Mouse (Mus musculus): ENCODE data around the gene March6. TPM values are rescaled to one million over a fixed set of nuclear protein-coding genes. Genes with fewer than 3 reads are reported as not detected.

The March6 gene
- polyA plus RNA-seq, 1 experiment = 109 TPM

GRCm38 (mm10) chr15:31503447-31503846 is 27.4 kb downstream of the March6 start:
- no peak for DNase-seq (ENCODE audit: low read depth)
- TF ChIP-seq CTCF (IDR thresholded peaks at IDR 0.05; ENCODE audit: borderline replicate concordance, extremely low read depth, insufficient read depth, insufficient read length) (no peak), POLR2A (IDR thresholded peaks at IDR 0.05; ENCODE audit: borderline replicate concordance, extremely low read depth, insufficient read depth, insufficient read length, poor library complexity, severe bottlenecking) (no peak)

- TF ChIP-seq POLR2A (IDR thresholded peaks at IDR 0.05; ENCODE audit: borderline replicate concordance, extremely low read depth, insufficient read depth, insufficient read length, poor library complexity, severe bottlenecking) (no peak), CTCF (IDR thresholded peaks at IDR 0.05; ENCODE audit: borderline replicate concordance, extremely low read depth, insufficient read depth, insufficient read length) (no peak)
- no peak for DNase-seq (ENCODE audit: low read depth)
Measured at GRCm38 (mm10) chr15:31502996-31503395, 27.9 kb downstream of the March6 start.

GRCm38 (mm10) chr15:31502313-31502712 is 28.5 kb downstream of the March6 start:
- TF ChIP-seq CTCF (IDR thresholded peaks at IDR 0.05; ENCODE audit: borderline replicate concordance, extremely low read depth, insufficient read depth, insufficient read length) (no peak), POLR2A (IDR thresholded peaks at IDR 0.05; ENCODE audit: borderline replicate concordance, extremely low read depth, insufficient read depth, insufficient read length, poor library complexity, severe bottlenecking) (no peak)
- no peak for DNase-seq (ENCODE audit: low read depth)

- DNase-seq (ENCODE audit: low read depth) = no peak
- TF ChIP-seq CTCF (IDR thresholded peaks at IDR 0.05; ENCODE audit: borderline replicate concordance, extremely low read depth, insufficient read depth, insufficient read length) = no peak
- no peak for TF ChIP-seq POLR2A (IDR thresholded peaks at IDR 0.05; ENCODE audit: borderline replicate concordance, extremely low read depth, insufficient read depth, insufficient read length, poor library complexity, severe bottlenecking)
Measured at GRCm38 (mm10) chr15:31494803-31495202, 36.0 kb downstream of the March6 start.

- DNase-seq (ENCODE audit: low read depth) = no peak
- TF ChIP-seq CTCF (IDR thresholded peaks at IDR 0.05; ENCODE audit: borderline replicate concordance, extremely low read depth, insufficient read depth, insufficient read length) (no peak), POLR2A (IDR thresholded peaks at IDR 0.05; ENCODE audit: borderline replicate concordance, extremely low read depth, insufficient read depth, insufficient read length, poor library complexity, severe bottlenecking) (no peak)
Measured at GRCm38 (mm10) chr15:31494310-31494709, 36.5 kb downstream of the March6 start.

GRCm38 (mm10) chr15:31487407-31487806 is 43.4 kb downstream of the March6 start:
- peak; percentile 64 for DNase-seq (ENCODE audit: low read depth)
- no peak for TF ChIP-seq POLR2A (IDR thresholded peaks at IDR 0.05; ENCODE audit: borderline replicate concordance, extremely low read depth, insufficient read depth, insufficient read length, poor library complexity, severe bottlenecking)
- TF ChIP-seq CTCF (IDR thresholded peaks at IDR 0.05; ENCODE audit: borderline replicate concordance, extremely low read depth, insufficient read depth, insufficient read length) = no peak

- no peak for DNase-seq (ENCODE audit: low read depth)
- TF ChIP-seq CTCF (IDR thresholded peaks at IDR 0.05; ENCODE audit: borderline replicate concordance, extremely low read depth, insufficient read depth, insufficient read length) (no peak), POLR2A (IDR thresholded peaks at IDR 0.05; ENCODE audit: borderline replicate concordance, extremely low read depth, insufficient read depth, insufficient read length, poor library complexity, severe bottlenecking) (no peak)
Measured at GRCm38 (mm10) chr15:31476678-31477077, 54.2 kb downstream of the March6 start.

- no peak for TF ChIP-seq CTCF (IDR thresholded peaks at IDR 0.05; ENCODE audit: borderline replicate concordance, extremely low read depth, insufficient read depth, insufficient read length)
- TF ChIP-seq POLR2A (IDR thresholded peaks at IDR 0.05; ENCODE audit: borderline replicate concordance, extremely low read depth, insufficient read depth, insufficient read length, poor library complexity, severe bottlenecking) = no peak
Measured at GRCm38 (mm10) chr15:31472645-31473574, 57.9 kb downstream of the March6 start.

GRCm38 (mm10) chr15:31471529-31471928 is 59.3 kb downstream of the March6 start:
- TF ChIP-seq CTCF (IDR thresholded peaks at IDR 0.05; ENCODE audit: borderline replicate concordance, extremely low read depth, insufficient read depth, insufficient read length) (no peak), POLR2A (IDR thresholded peaks at IDR 0.05; ENCODE audit: borderline replicate concordance, extremely low read depth, insufficient read depth, insufficient read length, poor library complexity, severe bottlenecking) (no peak)
- DNase-seq (ENCODE audit: low read depth) = no peak

More at GRCm38 (mm10) chr15:31472645-31473574, 57.9 kb downstream of the March6 start:
- DNase-seq (ENCODE audit: low read depth) = no peak

- no peak for TF ChIP-seq CTCF (IDR thresholded peaks at IDR 0.05; ENCODE audit: borderline replicate concordance, extremely low read depth, insufficient read depth, insufficient read length)
- no peak for DNase-seq (ENCODE audit: low read depth)
Measured at GRCm38 (mm10) chr15:31469497-31469896, 61.4 kb downstream of the March6 start.

- no peak for TF ChIP-seq POLR2A (IDR thresholded peaks at IDR 0.05; ENCODE audit: borderline replicate concordance, extremely low read depth, insufficient read depth, insufficient read length, poor library complexity, severe bottlenecking)
- TF ChIP-seq CTCF (IDR thresholded peaks at IDR 0.05; ENCODE audit: borderline replicate concordance, extremely low read depth, insufficient read depth, insufficient read length) = no peak
- no peak for DNase-seq (ENCODE audit: low read depth)
Measured at GRCm38 (mm10) chr15:31468806-31469205, 62.0 kb downstream of the March6 start.

GRCm38 (mm10) chr15:31466749-31467148 is 64.1 kb downstream of the March6 start:
- no peak for TF ChIP-seq POLR2A (IDR thresholded peaks at IDR 0.05; ENCODE audit: borderline replicate concordance, extremely low read depth, insufficient read depth, insufficient read length, poor library complexity, severe bottlenecking)
- no peak for TF ChIP-seq CTCF (IDR thresholded peaks at IDR 0.05; ENCODE audit: borderline replicate concordance, extremely low read depth, insufficient read depth, insufficient read length)
- no peak for DNase-seq (ENCODE audit: low read depth)
